Mouse (Mus musculus) heart, postnatal 0 days (tissue): ENCODE measurements around the gene Sdcbp2. TPM values are rescaled to one million over a fixed set of nuclear protein-coding genes. Genes with fewer than 3 reads are reported as not detected.

Experiments used
- ATAC-seq: fragments of 200-750 bp; cut with Nextera tagmentation; 2 replicates; pipeline ENCODE4 v1.8.0; 2017; ENCODE audit warnings: low read depth, moderate number of reproducible peaks, moderate library complexity; ENCODE audit not compliant: insufficient read depth
- DNase-seq: peaks from one replicate; pipeline ENCODE4 v3.0.0-alpha.2; 2016; ENCODE audit warnings: low spot score
- H3K27ac ChIP-seq: fragments of 300-500 bp; sonication (generic); 2 replicates; pipeline ENCODE4 v1.5.1; 2014; ENCODE audit warnings: low read depth, mild to moderate bottlenecking
- H3K27me3 ChIP-seq: fragments of 300-500 bp; sonication (generic); 2 replicates; pipeline ENCODE4 v1.6.1; 2014; ENCODE audit warnings: low read length, mixed read lengths; ENCODE audit not compliant: control insufficient read depth, insufficient read depth
- H3K36me3 ChIP-seq: fragments of 300-500 bp; sonication (generic); replicated peaks from 2 replicates; pipeline ENCODE4 v1.6.1; 2014; ENCODE audit warnings: low read length, mixed read lengths; ENCODE audit not compliant: control insufficient read depth, insufficient read depth
- H3K4me1 ChIP-seq: fragments of 300-500 bp; sonication (generic); 2 replicates; pipeline ENCODE4 v1.6.1; 2014; ENCODE audit warnings: antibody characterized with exemption; ENCODE audit not compliant: control insufficient read depth, insufficient read depth
- H3K4me2 ChIP-seq: fragments of 300-500 bp; sonication (generic); 2 replicates; pipeline ENCODE4 v1.6.1; 2014; ENCODE audit warnings: low read depth, mild to moderate bottlenecking, low read length, moderate library complexity
- H3K4me3 ChIP-seq: fragments of 300-500 bp; sonication (generic); 2 replicates; pipeline ENCODE4 v1.5.1; 2014; ENCODE audit warnings: low read depth, low read length
- H3K9ac ChIP-seq: fragments of 300-500 bp; sonication (generic); replicated peaks from 2 replicates; pipeline ENCODE4 v1.6.1; 2014; ENCODE audit warnings: low read depth, low read length, mixed read lengths
- H3K9me3 ChIP-seq: fragments of 300-500 bp; sonication (generic); replicated peaks from 2 replicates; pipeline ENCODE4 v1.6.1; 2016; ENCODE audit warnings: low read length; ENCODE audit not compliant: control insufficient read depth
- CTCF ChIP-seq: IDR thresholded peaks from 2 replicates; pipeline ENCODE4 v1.5.1; 2016; ENCODE audit warnings: antibody characterized with exemption, control low read depth, low read depth
- EP300 ChIP-seq: IDR thresholded peaks from 2 replicates; pipeline ENCODE4 v1.6.1; 2016; ENCODE audit warnings: antibody characterized with exemption, low read depth
- WGBS: fragments of 180-500 bp; shearing (Covaris S2); extraction: QIAGEN DNeasy Blood & Tissue Kit; methylation state at CpG from one replicate; pipeline ENCODE4 v1.1.7; 2014; 5-methylcytosine and 5-hydroxymethylcytosine counted together
- polyA plus RNA-seq: library from polyadenylated mRNA; unstranded; fragments of >200 nt; fragmentation: Nextera tagmentation; extraction: Ambion mirVana; gene quantifications from 2 replicates; pipeline ENCODE4 v1.2.1, GENCODE M21; 2015
- total RNA-seq: library from RNA; depleted of rRNA; stranded (reverse); fragments of >200 nt; gene quantifications from 2 replicates; pipeline ENCODE4 v1.2.3, GENCODE M21; 2014; ENCODE audit warnings: low replicate concordance; rRNA removed

Sdcbp2 gene
- total and polyA plus RNA-seq, 2 experiments from 2014 or later: 1.8 to 8.0 TPM

- Histone ChIP-seq H3K9me3 (no peaks in the 10 kb centered on the region), H3K27me3 (peaks cover 39% of the 10 kb centered on the region), H3K27ac (no peak within 1 kb of the TSS), H3K36me3 (no peaks in the 10 kb centered on the region), H3K4me3 (peak within 1 kb of the TSS; percentile 61), H3K4me2 (peak within 1 kb of the TSS; percentile 90), H3K9ac (peak within 1 kb of the TSS; percentile 9), H3K4me1 (no peaks in the 10 kb centered on the region)
- 0% methylated on average over 37 of the region's 47 CpGs for WGBS
- TF ChIP-seq CTCF: peak; percentile 42
- no peak for TF ChIP-seq EP300
- DNase-seq (peak; percentile 49), ATAC-seq (peak; percentile 66)
Observed at GRCm38 (mm10) chr2:151632159-151632814, 59.9 kb downstream of the Sdcbp2 start, which contains the start of gene Snph. Gene Snph, minus strand, starts transcription at chr2:151632593.

DNA sequence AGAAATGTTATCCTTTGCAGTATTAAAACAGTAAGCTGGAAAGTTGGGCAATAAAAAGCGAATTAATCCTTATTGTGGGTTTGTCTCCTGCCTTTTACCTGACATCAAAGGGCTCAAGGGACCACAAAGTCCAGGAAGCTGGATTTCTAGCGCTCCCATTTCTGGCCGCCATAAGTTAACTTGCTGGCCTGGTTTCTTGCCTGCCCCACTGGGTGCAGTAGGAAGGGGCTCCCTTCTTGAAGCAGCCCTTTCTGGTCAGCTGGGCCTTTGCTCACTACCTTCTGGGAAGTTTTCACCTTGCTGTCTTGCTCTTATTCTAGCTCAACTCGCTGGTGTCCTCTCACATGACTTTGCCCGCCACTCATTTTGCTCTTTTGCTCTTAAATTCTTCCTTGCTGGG, 60.6 kb downstream of the Sdcbp2 start:
- Histone ChIP-seq H3K4me1 (no peaks in the 10 kb centered on the region), H3K9ac (no peak overlapping the region), H3K4me3 (no peak overlapping the region), H3K27ac (no peak overlapping the region), H3K4me2 (no peak overlapping the region), H3K9me3 (no peaks in the 10 kb centered on the region), H3K36me3 (no peaks in the 10 kb centered on the region), H3K27me3 (peaks cover 39% of the 10 kb centered on the region)
- DNase-seq (no peak), ATAC-seq (no peak)
- no peak for TF ChIP-seq CTCF
- TF ChIP-seq EP300: no peak
- WGBS: 66% methylated on average over 5 of the region's 5 CpGs

GRCm38 (mm10) chr2:151634903-151635302, 62.5 kb downstream of the Sdcbp2 start:
- Histone ChIP-seq H3K4me1 (no peaks in the 10 kb centered on the region), H3K27me3 (peaks cover 39% of the 10 kb centered on the region), H3K4me3 (no peak overlapping the region), H3K27ac (no peak overlapping the region), H3K4me2 (no peak overlapping the region), H3K9ac (no peak overlapping the region), H3K36me3 (no peaks in the 10 kb centered on the region), H3K9me3 (no peaks in the 10 kb centered on the region)
- no peak for DNase-seq
- TF ChIP-seq CTCF (no peak), EP300 (no peak)
- ATAC-seq: no peak
- 36% methylated on average over 2 of the region's 2 CpGs for WGBS

DNA sequence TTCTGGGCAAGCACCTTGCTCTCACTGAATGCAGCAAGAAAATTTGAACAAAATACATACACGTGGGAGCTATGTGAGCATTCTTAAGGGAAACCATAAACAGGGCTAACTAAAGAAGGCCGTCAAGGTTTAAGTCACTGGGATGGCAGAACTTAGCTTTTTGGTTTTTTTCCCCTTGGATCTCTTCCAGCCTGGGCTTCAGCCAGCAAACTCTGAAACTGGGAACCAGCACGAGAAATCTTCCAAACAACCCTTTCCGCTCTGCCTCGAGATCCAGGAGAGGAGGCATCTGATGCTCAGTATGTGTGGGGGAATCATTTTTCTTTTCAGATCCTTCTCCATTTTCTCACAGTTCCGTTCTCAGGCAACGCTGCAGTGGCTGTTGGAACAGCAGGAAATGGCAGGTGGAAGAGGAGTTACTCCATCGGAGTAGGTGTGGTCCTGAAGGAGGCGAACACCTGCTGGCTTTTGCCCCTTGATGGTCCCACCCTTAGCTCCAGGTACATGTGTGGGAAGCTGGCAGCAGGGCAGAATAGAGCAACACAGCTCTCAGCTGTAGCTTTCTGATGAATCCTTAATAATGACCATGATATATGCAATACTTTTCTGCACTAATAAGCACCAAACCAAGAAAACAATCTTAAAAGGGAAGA, 63.1 kb downstream of the Sdcbp2 start:
- TF ChIP-seq EP300 (no peak), CTCF (no peak)
- Histone ChIP-seq H3K9me3 (no peaks in the 10 kb centered on the region), H3K4me2 (no peak overlapping the region), H3K9ac (no peak overlapping the region), H3K27ac (no peak overlapping the region), H3K36me3 (no peaks in the 10 kb centered on the region), H3K4me1 (no peaks in the 10 kb centered on the region), H3K4me3 (no peak overlapping the region), H3K27me3 (peaks cover 36% of the 10 kb centered on the region)
- WGBS: 62% methylated on average over 9 of the region's 9 CpGs
- ATAC-seq (no peak), DNase-seq (no peak)

DNA sequence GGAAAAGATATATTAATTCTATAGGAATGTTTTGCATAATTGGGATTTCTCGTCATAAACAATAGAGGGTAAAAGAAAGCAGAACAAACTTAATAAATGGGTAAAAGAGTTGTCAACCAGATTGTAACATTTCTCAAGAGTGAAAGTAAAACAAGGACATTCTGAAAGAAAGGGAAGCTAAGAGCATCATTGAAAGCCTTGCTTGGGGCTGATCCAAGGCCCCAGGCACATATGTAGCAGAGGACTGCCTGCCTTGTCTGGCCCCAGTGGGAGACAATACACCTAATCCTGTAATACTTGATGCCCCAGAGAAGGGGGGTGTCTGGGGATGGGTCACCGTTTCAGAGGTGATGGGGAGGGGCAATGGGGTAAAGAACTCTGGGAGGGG, 63.6 kb downstream of the Sdcbp2 start:
- Histone ChIP-seq H3K9ac (no peak overlapping the region), H3K4me3 (no peak overlapping the region), H3K27ac (no peak overlapping the region), H3K9me3 (no peaks in the 10 kb centered on the region), H3K36me3 (no peaks in the 10 kb centered on the region), H3K4me2 (no peak overlapping the region), H3K27me3 (peaks cover 30% of the 10 kb centered on the region), H3K4me1 (no peaks in the 10 kb centered on the region)
- TF ChIP-seq EP300: no peak
- TF ChIP-seq CTCF: no peak
- 69% methylated on average over 2 of the region's 2 CpGs for WGBS
- DNase-seq (no peak), ATAC-seq (no peak)

Other genes starting within 250 kb of the Sdcbp2 start
- not detected in 2 replicates for gene 4921509C19Rik, start 96.5 kb upstream of the Sdcbp2 start, total RNA-seq
- not detected in 2 replicates for gene 4921509C19Rik, start 96.5 kb upstream of the Sdcbp2 start, polyA plus RNA-seq
- gene Nsfl1c, start 78.4 kb upstream of the Sdcbp2 start, total RNA-seq: 37.7 and 41.7 TPM in 2 replicates
- gene Nsfl1c, start 78.4 kb upstream of the Sdcbp2 start, polyA plus RNA-seq: 115 and 117 TPM in 2 replicates
- gene Fkbp1a, start 30.1 kb upstream of the Sdcbp2 start, total RNA-seq: 71.3 and 72.5 TPM in 2 replicates
- 454 and 476 TPM in 2 replicates for gene Fkbp1a, start 30.1 kb upstream of the Sdcbp2 start, polyA plus RNA-seq
- 0.11 and 0.15 TPM in 2 replicates for gene Snph, start 60.0 kb downstream of the Sdcbp2 start, total RNA-seq
- gene Snph, start 60.0 kb downstream of the Sdcbp2 start, polyA plus RNA-seq: 0.05 TPM in 1 of 2 replicates, not detected in the other
- gene Rad21l, start 95.9 kb downstream of the Sdcbp2 start, total RNA-seq: not detected in 2 replicates
- not detected in 2 replicates for gene Rad21l, start 95.9 kb downstream of the Sdcbp2 start, polyA plus RNA-seq
- gene Tmem74b, start 129.4 kb downstream of the Sdcbp2 start, total RNA-seq: 1.2 and 1.6 TPM in 2 replicates
- gene Tmem74b, start 129.4 kb downstream of the Sdcbp2 start, polyA plus RNA-seq: 3.6 and 3.8 TPM in 2 replicates
- 32.3 and 37.6 TPM in 2 replicates for gene Psmf1, start 171.6 kb downstream of the Sdcbp2 start, total RNA-seq
- gene Psmf1, start 171.6 kb downstream of the Sdcbp2 start, polyA plus RNA-seq: 31.4 and 32.6 TPM in 2 replicates